26 mouse cellular contexts compared by ENCODE assay signal in the genomic region with DNA sequence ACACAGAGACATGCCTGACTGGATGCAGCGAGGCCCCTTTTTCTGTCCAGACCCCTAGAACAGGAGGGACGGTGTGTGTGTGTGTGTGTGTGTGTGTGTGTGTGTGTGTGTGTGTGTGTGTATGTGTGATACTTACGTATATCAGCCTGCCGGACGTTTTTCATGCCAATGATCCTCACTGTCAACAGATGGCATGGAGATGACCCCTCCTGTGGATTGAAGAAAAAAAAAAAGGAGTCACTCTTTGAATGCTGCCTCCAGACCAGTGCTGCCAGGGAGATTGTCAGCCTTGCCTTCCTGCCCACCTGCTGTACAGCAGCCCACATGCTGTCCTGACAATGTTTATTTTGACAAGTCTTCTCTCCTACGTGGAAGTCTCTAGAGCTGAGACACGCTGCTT. TPM values are rescaled to one million over a fixed set of nuclear protein-coding genes. Genes with fewer than 3 reads are reported as not detected.
DNase-seq lines count a peak whose midpoint lies in the region; ATAC-seq and TF ChIP-seq lines count a peak whose summit lies in the region.
"Had no signal": no experiment of that assay in that cellular context is flagged by ENCODE, and none has a peak within 500 bp of the region (broad histone marks: within the 10 kb centered on the region; RNA-seq: fewer than 3 reads in every experiment).

No protein-coding gene starts in this region.

- H3K4me3 ChIP-seq in thymus, adult 2 months (ENCODE audit: control insufficient read depth, insufficient read depth, low read length), result no peak overlapping the region
- H3K4me3 ChIP-seq: heart, adult 2 months; hindbrain, embryonic 12.5 days; left cerebral cortex, adult 2 months; limb, embryonic 10.5 days; midbrain, embryonic 12.5 days; neural tube, embryonic 12.5 days had no signal

- no peaks in the 10 kb centered on the region for H3K4me1 ChIP-seq in thymus, adult 2 months (replicated peaks; ENCODE audit: control insufficient read depth, insufficient read depth, low read length)
- H3K4me1 ChIP-seq: hindbrain, embryonic 12.5 days; limb, embryonic 10.5 days; midbrain, embryonic 12.5 days; neural tube, embryonic 12.5 days had no signal

- no peaks in the 10 kb centered on the region for H3K36me3 ChIP-seq in thymus, adult 2 months (ENCODE audit: control insufficient read depth, insufficient read depth, low read length)
- H3K36me3 ChIP-seq: hindbrain, embryonic 12.5 days; limb, embryonic 10.5 days; midbrain, embryonic 12.5 days; neural tube, embryonic 12.5 days had no signal

- TF ChIP-seq CTCF in thymus, adult 2 months (IDR thresholded peaks at IDR 0.05; ENCODE audit: borderline replicate concordance, control insufficient read depth, extremely low read depth, insufficient read depth, low read length, poor library complexity), result no peak

- no peak overlapping the region for H3K27ac ChIP-seq in thymus, adult 2 months (ENCODE audit: control insufficient read depth, insufficient read depth, low read length)
- H3K27ac ChIP-seq: heart, adult 2 months; hindbrain, embryonic 12.5 days; left cerebral cortex, adult 2 months; limb, embryonic 10.5 days; macrophage; midbrain, embryonic 12.5 days; neural tube, embryonic 12.5 days had no signal

- 89% methylated on average over 7 of the region's 7 CpGs for WGBS in thymus, adult 2 months

- ATAC-seq in frontal cortex, adult (ENCODE audit: low TSS enrichment), result peak; percentile 77
- ATAC-seq: activated CD4-positive, CD25-positive, alpha-beta regulatory T cell, adult 4 months; forebrain, embryonic 14.5 days; inflammation-experienced regulatory T-cells, adult 6 months had no signal

- H3K27me3 ChIP-seq in thymus, adult 2 months (ENCODE audit: control insufficient read depth, insufficient read depth, low read length), result no peaks in the 10 kb centered on the region
- H3K27me3 ChIP-seq: hindbrain, embryonic 12.5 days; midbrain, embryonic 12.5 days; neural tube, embryonic 12.5 days had no signal

- DNase-seq in frontal cortex, postnatal 14 days (ENCODE audit: low spot score in 2 of 2), result no peak
- DNase-seq in right cerebral cortex, adult 2 months (ENCODE audit: low spot score in 2 of 2), result peak; percentile 18 to 26
- DNase-seq in right cerebral cortex, postnatal 10 days (ENCODE audit: low spot score in 2 of 2), result no peak
- DNase-seq in cerebellum, postnatal 10 days, result peak; percentile 64
- no peak for DNase-seq in kidney, postnatal 14 days
- no peak for DNase-seq in thymus, adult 2 months
- DNase-seq: adrenal gland, adult 8-10 months; embryo, embryonic 11 days; gastrocnemius, postnatal 25 days; heart, adult 2 months; kidney, adult 18-20 months; liver; thymus, postnatal 25 days had no signal

- no peak for TF ChIP-seq POLR2A in thymus, adult 2 months (IDR thresholded peaks at IDR 0.05; ENCODE audit: control insufficient read depth, extremely low read depth, insufficient read depth, low read length, poor library complexity)

RNA-seq across cellular contexts. Expression of gene Pla2g4e, which starts 45.1 kb away (rescaled TPM):
- polyA plus RNA-seq in thymus, adult 2 months (2012; rRNA removed), result 0.28 and 0.61 TPM in 2 replicates
- polyA plus RNA-seq: inflammation-experienced regulatory T-cells, adult 6 months; large intestine, adult 2 months; limb, embryonic 10.5 days; liver, embryonic 16.5 days; macrophage; spleen, adult 2 months had no signal

RNA-seq across cellular contexts. Expression of gene Ehd4, which starts 45.7 kb away (rescaled TPM):
- 17.6 and 24.3 TPM in 2 replicates for polyA plus RNA-seq in thymus, adult 2 months (2012; rRNA removed)

Comparison
In these comparisons a context has a peak if more than half of its experiments do, and no peak if none do; other contexts are left out.
1. DNase-seq: peak in right cerebral cortex, adult 2 months (2 of 2) and cerebellum, postnatal 10 days (2 of 2); none in frontal cortex, postnatal 14 days (0 of 2), right cerebral cortex, postnatal 10 days (0 of 2), kidney, postnatal 14 days (single experiment) and thymus, adult 2 months (single experiment).